9 mouse cellular contexts compared by ENCODE assay signal in genomic region chr2:65414806-65415281, GRCm38 (mm10). TPM values are rescaled to one million over a fixed set of nuclear protein-coding genes. Genes with fewer than 3 reads are reported as not detected.
DNase-seq lines count a peak whose midpoint lies in the region; ATAC-seq lines count a peak whose summit lies in the region.
"Had no signal": no experiment of that assay in that cellular context is flagged by ENCODE, and none has a peak within 500 bp of the region (broad histone marks: within the 10 kb centered on the region; RNA-seq: fewer than 3 reads in every experiment).

No protein-coding gene starts in this region.

- H3K36me3 ChIP-seq in liver, embryonic 16.5 days (ENCODE audit: control insufficient read depth, insufficient read depth) = no peaks in the 10 kb centered on the region

- ATAC-seq in liver, embryonic 16.5 days (ENCODE audit: low read depth) = no peak

- H3K9me3 ChIP-seq in liver, embryonic 16.5 days (replicated peaks; ENCODE audit: control insufficient read depth, low read length) = no peaks in the 10 kb centered on the region

- H3K27ac ChIP-seq in liver, embryonic 16.5 days (ENCODE audit: low read length) = no peak overlapping the region

- H3K9ac ChIP-seq in liver, embryonic 16.5 days (ENCODE audit: low read depth, low read length) = no peak overlapping the region

- peak; percentile 74 for DNase-seq in layer of hippocampus, adult 11-12 months (ENCODE audit: low spot score)
- DNase-seq in layer of hippocampus, adult 9-10 months (ENCODE audit: low spot score) = no peak
- peak; percentile 64 for DNase-seq in cerebellum, postnatal 14 days
- peak; percentile 37 to 60 for DNase-seq in frontal cortex, postnatal 25 days (ENCODE audit: low spot score in 2 of 2)
- peak; percentile 19 for DNase-seq in kidney, postnatal 36 days
- DNase-seq in retina, postnatal 1 day = peak; percentile 88
- DNase-seq in gastrocnemius, adult 18-20 months (ENCODE audit: low spot score) = no peak

- 10% methylated on average over 6 of the region's 6 CpGs for WGBS in liver, embryonic 16.5 days (ENCODE audit: insufficient replicate concordance)

- peak overlapping the region; percentile 59; the same call in 1 of the 2 replicates for H3K4me2 ChIP-seq in liver, embryonic 16.5 days (ENCODE audit: low read depth, low read length)

- no peaks in the 10 kb centered on the region for H3K27me3 ChIP-seq in liver, embryonic 16.5 days (ENCODE audit: control insufficient read depth, insufficient read depth, low read depth, low read length)

- no peaks in the 10 kb centered on the region for H3K4me1 ChIP-seq in liver, embryonic 16.5 days (ENCODE audit: control insufficient read depth, low read depth, low read length)

- H3K4me3 ChIP-seq in liver, embryonic 16.5 days (ENCODE audit: low read depth, low read length) = no peak overlapping the region
- H3K4me3 ChIP-seq: megakaryocyte, embryonic 14.5 days had no signal

RNA-seq across cellular contexts. Expression of gene Slc38a11, which starts 51.0 kb away (rescaled TPM):
- 0.09 TPM in 1 of 2 replicates, not detected in the other for polyA plus RNA-seq in liver, embryonic 16.5 days (2015; fragmentation: Nextera tagmentation; extraction: Ambion mirVana)
- under 1 TPM; 0.71 to 0.78 TPM for total RNA-seq in gastrocnemius, adult 18-20 months (2021)

Comparison
In these comparisons a context has a peak if more than half of its experiments do, and no peak if none do; other contexts are left out.
1. DNase-seq: peak in layer of hippocampus, adult 11-12 months (single experiment), cerebellum, postnatal 14 days (2 of 2), frontal cortex, postnatal 25 days (2 of 2), kidney, postnatal 36 days (2 of 2) and retina, postnatal 1 day (single experiment); none in layer of hippocampus, adult 9-10 months (single experiment) and gastrocnemius, adult 18-20 months (single experiment).